Mouse (Mus musculus) megakaryocyte, adult 5-6 weeks (primary cell): ENCODE results near the gene Gsk3a. TPM values are rescaled to one million over a fixed set of nuclear protein-coding genes. Genes with fewer than 3 reads are reported as not detected.

Experiments
- ATAC-seq: 2 replicates; pipeline ENCODE4 v1.8.0; 2016; ENCODE audit warnings: mild to moderate bottlenecking, inconsistent platforms; ENCODE audit not compliant: poor library complexity, severe bottlenecking
- total RNA-seq, 2 experiments: library from RNA; stranded (forward) in 1 of 2; stranded (reverse) in 1 of 2; fragments of 153-499, 151-499 nt in 1 of 2; fragments of 221-1000, 200-1000 nt in 1 of 2; gene quantifications; 2 replicates each; pipeline versions ENCODE4 v1.2.3 to v1.2.4; 2015 to 2017

Gsk3a gene
- total RNA-seq (2015) (90.1 and 90.2 TPM in 2 replicates), total RNA-seq (2017) (58.7 and 60.8 TPM in 2 replicates)

DNA sequence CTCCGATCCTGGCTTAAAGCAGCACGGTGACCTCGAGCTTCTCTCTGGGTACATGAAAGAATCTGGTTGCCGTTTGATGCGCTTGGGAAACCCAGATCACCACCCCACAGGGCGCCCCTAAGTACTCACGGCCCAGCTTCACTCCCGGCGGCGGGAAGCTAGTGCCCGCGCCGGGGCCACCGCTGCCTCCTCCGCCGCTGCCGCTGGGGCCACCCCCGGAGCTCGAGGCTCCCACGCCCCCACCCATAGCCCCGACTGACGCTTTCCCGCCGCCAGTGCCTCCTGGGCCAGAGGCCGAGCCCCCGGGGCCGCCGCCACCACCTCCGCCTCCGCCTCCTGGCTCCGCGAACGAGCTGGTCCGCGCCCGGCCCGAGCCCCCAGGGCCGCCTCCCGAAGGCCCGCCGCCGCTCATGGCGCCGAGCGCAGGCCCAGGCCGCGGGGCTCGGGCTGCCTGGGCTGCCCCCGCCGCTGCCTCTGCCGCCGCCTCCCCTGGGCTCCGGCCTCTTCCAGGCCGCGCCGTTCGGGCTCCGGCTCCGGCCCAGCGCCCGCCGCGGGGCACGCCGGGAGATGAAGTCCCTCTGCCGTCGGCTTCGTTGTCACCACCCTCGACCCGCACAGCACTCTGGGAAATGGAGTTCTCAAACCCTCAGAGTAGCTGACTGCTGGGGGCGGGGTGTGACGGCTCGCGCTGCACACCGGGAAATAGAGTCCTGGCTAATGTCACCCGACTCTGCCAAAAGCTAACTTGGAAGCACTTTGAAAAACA, at the start of gene Gsk3a:
Gene Gsk3a, minus strand, starts transcription at position 603 of the 766 bp plus-strand sequence.
- ATAC-seq, result peak; percentile 78

DNA sequence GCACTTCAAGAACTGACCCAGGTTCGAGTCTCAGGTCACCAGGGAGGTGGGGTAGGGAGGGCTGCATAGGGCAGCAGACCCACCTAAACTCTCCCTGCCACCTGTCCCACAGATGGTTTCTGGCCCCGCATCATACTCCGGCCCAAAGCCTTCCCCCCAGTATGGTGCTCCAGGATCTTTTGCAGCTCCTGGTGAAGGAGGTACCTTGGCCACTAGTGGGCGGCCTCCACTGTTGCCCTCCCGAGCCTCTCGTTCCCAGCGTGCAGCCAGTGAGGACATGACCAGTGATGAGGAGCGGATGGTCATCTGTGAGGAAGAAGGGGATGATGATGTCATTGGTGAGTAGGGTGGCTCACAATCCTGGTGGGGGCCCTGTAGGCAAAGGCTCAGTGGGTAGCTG, 49.3 kb upstream of the Gsk3a start:
- no peak for ATAC-seq

DNA sequence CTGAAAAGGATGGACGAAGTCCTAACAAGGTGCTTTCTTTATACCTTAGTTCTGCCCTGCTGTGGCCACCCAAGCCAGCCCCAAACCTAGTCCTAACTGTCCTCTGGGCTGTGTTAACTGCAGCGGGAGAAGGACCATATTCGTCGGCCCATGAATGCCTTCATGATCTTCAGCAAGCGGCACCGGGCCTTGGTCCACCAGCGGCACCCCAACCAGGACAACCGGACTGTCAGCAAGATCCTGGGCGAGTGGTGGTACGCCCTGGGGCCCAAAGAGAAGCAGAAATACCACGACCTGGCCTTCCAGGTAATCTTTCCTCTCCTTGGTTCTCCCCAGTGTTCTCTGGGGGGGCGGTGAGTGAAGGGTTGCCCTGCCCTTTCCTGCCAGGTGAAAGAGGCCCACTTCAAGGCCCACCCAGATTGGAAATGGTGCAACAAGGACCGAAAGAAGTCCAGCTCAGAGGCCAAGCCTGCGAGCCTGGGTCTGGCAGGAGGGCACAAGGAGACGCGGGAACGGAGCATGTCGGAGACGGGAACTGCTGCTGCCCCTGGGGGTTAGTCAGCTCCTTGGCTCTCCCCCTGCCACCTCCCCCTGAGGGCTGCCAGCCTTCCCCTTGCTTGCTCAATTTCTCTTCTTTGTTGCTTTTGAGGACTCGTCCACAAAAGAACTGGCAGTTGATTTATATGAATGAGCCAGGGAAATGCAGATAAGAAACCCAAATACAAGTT, 48.0 kb upstream of the Gsk3a start:
- ATAC-seq, result no peak

DNA sequence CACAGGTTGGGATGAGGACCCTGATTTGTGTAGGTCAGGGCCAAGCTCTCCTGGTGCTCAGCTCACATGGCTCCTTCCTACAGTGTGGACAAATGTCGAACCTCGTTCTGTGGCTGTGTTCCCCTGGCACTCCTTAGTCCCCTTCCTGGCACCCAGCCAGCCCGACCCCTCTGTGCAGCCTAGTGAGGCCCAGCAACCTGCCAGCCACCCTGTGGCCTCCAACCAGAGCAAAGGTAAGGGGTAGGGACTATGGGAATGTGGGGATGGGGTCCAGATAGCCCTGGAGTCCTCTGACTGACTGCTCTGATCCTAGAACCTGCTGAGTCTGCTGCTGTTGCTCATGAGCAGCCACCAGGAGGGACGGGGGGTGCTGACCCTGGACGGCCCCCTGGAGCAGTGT, 47.1 kb upstream of the Gsk3a start:
- ATAC-seq, result no peak

DNA sequence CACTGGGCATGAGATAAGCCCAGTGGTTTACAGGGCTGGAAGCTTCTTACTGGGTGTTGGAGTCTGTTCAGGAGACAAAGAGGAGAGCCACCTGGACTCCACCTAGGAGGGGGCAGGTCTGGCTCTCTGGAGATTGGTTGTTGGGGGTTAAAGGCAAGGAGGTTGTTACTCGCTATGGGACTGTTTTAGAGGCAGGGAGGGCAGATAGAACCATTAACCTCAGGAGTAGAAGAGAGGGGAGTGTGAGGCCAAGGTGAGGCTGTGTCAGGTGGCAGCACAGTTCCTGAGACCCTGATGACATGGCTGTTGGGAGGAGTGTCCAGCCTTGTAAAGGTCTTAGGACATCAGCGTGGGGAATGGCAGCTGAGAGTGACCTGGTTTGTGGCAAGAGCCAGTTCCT, 46.5 kb upstream of the Gsk3a start:
- no peak for ATAC-seq

DNA sequence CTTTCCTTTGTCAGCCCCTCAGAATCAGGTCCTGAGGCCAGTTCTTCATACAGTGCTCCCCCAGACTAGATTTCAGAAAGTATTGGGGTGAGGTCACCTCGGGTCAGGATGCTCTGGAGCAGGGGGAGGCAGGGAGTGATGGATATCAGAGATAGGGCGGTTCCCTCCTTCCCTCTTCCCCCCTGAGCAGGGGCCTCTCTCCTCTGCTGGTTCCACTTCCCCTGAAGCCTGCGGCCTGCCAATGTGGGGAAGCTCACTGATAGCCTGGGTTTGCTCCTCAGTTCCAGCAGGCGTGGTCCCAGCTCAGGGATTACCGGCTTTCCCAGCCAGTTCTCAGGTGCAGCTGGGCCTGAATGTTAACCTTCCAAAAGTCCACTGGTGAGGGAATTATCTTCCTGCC, 46.0 kb upstream of the Gsk3a start:
- peak; percentile 20 for ATAC-seq

DNA sequence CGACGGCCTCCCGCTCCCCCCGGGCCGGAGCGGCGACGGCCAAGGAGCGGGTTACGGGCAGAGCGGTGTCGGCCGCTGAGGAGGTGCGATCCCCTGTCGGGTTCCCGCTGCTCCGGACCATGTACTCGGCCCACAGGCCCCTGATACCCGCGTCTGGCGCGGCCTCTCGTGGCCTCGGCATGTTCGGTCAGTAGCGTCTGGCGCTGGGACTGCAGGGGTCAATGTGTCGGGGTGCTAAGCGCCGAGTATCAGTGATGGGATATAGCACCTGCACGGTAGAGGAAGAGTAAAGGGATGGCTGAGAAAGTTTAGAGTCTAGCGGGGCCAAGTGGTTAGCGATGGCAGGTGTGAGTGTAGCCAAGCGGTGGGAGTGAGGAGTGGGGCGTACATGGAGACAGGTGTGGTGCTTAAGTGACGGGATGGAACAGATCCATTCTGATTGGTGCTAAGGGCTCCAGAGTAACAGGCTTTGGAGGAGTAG, 45.1 kb upstream of the Gsk3a start:
- ATAC-seq, result no peak

DNA sequence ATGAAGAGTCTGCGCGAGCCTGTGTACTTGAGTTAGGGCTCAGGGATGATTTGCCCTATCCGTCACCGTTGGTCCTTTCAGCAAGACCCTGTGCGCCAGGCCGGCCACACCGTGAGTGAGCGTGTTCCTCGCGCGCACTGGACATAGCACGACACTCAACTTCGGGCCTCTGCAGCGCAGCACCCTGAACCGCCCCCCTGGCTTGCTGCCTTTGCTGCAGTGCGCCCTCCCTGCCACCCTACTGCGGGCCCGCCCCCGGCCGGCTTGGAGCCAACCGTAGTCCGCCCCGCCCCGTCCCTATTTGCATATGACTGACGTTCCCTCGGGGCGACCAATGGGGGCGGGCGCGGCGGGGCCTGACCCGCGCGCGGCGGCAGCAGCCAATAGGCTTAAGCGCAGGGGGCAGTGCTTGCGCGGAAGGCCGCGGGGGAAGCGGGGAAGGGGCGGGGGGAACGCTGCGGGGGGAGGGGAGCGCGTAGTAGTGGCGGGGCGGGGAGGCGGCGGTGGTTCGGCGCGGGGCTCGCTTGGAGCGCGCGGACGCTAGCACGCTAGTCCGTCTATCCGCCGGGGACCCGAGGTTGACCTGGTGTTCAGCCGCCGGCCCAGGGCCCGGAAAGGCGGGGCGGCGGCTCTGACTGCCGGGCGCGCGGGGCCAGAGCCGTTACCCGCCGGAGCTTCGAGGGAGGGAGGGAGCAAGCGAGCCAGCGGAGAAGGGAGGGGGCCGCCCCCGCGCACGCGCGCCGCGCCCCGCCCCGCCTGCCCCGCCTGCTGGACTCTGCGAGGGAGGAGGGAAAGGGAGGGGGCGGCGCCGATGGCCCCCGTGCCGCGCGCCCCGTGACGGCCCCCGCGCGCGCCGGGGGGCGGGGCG, 44.3 kb upstream of the Gsk3a start:
- peak; percentile 73 for ATAC-seq

DNA sequence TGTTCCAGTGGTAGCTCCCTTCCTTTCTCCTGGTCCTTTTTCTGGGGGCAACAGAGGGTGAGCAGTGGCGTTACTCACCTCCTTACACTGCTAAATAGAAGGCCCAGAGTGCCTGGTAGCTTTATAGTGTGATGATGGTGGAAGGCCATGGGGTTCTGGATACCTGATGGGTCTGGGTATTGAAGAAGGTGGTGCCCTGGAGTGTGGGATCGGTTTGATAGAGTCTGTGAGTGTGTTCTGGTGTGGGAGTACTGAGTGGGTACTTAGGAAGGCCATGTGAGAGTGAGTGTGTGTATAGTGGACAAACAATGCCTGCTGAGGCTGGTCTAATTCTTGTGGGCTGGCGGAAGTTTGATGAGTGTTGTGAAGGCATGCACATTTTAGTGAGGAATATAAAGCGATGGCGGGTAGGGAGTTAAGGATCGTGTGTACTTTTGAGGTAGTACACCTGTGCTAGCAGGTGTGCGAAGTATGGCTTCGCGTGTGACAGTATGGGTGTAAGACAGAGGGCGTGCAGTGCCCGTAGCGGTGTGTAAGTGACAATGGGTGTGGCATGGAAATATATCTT, 43.6 kb upstream of the Gsk3a start:
- ATAC-seq, result peak; percentile 7; the same call in 1 of the 2 replicates

DNA sequence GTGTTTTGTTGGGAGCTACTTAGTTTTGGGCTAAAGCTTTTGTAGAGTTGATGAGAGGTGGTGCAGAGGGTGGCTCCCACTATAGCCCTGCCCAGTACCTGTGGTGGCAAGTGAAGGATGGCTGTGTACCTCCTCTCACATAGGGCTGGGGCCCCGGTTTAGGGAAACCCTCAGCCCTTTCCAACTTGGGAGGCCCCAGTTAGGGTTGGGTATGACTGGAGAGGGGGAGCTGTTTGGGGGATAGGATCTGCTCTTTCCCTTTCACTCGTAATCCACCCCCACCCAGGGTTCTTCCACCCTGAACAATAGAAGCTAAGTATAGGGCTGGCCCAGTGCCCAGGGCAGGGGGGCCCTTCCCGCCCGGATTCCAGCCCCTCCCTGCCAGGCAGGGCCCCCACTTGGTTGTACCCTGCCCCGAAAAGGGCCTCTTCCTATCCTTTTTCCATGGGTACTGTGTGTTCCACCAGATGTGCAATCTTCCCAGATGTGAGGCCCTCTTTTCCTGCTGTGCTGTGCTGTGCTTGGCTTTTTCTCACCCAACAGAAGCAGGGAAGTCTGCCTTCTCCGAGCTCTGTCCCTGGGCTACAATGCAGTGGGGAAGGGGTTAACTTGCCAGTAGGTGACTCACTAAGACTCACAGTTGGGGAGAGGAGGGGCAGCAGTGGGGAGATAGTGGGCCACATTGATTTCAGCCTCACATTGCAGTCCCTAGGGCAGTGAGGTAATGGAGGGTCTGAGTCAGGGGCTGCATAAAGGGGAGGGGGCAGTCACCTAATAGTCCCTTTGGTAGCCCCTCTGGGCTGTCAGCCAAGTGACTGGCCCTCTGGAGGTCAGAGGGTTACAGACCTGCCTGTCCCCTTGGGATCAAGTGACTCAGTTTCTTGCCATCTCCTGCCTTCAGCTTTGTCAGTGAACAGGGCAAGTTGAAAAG, 42.5 kb upstream of the Gsk3a start:
- ATAC-seq, result no peak

DNA sequence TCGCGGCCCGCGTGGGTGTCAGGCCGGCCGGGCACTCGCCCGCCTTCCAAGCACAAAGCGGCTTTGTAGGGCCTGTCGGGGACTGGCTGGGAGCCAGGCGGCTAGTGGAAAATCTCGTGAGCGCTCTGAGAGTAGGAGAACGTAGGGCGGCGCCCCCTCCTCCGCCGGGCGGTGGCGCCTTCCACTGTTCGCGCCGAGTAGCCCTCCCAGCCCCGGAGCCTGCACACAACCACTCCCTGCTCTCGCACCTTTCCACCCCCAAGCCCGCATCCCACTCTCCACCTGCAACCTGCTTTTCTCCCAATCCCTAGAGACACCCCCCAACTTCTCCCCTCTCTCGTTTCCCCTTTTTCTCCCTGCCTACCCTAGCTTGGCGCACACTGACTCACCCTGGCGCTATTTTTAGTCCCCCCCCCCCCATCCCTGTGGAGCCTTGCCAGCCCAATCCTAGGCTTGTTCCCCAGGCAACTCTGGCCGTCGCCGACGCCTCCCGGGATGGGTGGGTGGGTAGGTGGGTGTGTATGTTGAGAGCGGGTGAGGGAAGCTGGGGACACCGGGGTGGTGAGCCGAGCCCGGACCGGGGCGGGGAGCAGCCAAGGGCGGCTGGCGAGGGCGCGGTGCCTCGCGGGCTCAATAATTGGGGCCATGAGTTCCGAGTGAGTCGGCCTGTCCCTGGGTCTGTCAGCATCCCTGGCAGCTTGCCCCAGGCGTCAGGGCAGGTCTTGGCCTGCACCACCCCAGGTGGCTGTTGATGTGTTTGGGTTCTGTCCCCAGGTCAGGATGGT, 41.6 kb upstream of the Gsk3a start:
- ATAC-seq, result peak; percentile 8; the same call in 1 of the 2 replicates

DNA sequence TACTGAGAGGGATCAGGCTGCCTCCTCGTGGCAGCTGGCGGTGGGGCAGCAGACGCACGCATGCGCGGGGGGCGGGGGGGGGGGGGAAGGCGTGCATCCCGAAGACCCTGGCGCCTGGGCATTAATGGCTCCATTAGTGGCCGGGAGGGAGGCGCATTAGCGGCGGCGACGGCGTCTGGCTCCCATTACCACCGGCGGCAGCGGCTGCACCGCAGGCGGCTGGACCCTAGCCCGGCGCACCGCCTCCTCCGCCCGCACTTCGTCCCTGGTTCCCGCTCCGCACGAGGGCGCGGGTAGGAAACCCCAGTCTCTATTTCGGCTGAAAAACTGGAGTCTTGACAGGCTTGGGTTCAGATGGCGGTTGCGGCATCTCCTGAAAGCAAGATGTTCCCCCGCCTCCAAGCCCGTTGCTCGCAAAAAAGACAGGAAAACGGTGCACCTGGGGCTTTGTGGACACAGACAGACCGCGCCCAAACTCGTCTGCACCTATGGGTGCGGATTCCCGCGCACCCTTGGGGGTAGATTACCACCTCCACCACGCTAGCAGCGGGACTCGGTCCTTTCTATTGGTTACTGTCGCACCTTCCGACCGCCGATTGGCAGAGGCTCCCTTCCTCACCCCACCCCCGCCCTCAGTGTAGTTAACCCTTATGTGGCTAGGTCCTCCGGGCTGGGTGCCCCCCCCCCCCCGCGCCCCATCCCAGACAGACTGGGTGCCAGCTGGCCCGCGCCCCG, 40.9 kb upstream of the Gsk3a start:
- ATAC-seq, result peak; percentile 31

DNA sequence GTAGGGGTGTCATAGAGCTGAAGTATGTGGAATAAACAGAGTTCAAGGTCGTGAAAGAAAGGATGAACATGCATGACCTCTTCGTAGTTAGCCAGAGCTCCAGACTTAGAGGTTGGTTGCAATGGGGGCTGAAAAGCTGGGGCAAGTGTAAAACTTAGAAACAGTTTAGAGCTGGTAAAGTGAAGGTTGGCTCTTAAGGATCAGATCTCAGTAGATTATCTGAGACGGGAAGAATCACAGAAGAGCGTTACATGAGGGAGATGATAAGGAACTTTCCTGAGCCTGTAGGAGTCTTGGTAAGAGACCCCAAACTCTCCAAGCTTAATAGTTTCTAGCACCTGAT, 40.3 kb upstream of the Gsk3a start:
- no peak for ATAC-seq

DNA sequence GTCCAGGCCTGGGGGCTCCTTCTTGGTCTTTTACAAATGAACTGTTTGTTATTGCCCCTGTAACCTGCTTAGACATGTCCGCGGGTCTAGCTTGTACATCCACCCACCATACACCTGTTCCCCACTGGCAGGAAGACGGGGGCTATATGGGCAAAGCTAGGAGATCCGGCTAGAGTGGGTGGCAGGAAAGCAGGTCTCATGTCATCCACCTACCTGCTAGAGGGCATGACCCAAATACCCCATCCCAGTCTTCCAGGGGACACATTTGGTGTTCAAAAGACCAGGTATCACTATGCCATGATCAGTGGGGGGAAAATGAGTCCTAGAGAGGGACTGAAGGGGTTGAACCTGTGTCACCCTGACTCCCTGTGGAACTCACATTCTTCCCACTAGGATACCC, 39.8 kb upstream of the Gsk3a start:
- ATAC-seq, result no peak

DNA sequence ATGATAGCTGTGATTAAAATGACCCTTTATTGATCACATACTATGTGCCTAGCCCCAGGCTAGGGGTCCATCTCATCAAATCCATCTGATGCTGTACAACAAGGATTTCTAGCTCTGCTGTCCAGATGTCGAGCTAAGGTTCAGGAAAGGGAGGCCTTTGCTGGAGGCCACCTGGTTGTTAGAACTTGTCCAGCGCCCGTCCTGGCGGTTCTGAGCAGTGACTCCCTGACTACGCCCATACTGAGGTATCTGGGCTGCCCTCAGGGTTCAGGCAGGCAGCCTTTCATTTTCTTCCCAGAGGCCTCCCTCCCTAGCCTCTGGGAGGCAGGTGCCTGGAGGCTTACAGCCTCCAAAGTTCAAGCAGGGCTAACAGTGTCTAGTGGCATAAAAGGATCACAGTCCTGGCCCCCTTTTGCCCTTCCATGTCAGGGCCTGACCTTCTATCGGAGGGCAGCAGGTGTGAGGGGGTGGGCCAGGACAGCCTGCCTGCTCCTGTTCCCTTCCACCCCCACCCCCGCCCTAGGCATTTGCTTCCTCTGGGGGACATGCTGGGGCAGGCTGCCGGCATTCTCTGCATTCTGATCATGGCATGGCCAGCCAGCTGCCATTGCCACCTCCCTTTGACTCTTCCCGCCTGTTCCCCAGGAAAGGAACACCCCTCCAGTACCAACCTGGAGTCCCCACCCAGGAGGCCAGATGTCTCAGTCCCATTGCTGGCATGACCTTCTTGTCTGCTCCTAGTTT, 38.1 kb upstream of the Gsk3a start:
- ATAC-seq, result no peak

DNA sequence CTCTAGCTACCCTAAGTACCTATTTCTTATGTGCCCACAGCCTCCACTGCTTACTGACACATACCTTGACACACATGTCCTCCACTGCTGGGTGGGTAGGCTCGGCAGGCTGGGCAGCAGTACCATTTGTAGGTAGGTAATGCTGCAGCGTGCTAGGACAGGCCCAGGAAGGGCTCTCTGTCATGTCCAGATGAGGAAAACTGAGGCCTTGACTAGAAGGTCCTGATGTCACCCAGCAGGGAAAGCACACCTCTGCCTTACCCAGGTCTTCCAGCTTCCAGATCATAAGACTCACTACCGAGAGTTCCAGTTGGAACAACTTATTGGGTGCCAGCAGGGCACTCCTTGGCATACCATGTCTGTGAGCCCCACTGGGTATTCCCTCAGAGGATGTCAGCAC, 37.3 kb upstream of the Gsk3a start:
- ATAC-seq, result no peak

DNA sequence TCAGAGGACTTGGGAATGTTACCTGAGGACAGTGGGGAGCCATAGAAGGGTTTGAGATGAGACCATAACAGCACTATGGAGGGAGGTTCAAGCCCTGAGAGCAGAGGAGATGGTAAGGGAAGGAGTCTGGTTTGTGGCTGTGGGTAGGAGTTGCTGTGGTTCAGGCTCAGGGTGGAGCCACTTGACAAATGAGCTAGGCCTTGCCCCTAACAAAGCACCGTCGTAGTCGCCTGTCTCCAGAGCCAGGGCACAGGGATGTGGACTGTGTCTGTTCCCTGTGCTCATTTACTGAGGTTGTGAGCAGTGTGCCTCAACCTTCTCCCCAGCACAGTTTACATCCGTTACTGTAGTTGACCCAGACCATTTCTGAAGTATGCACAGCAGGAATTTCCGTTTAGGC, 36.9 kb upstream of the Gsk3a start:
- ATAC-seq, result peak; percentile 28
